Comparison of ENCODE assay signal across 19 mouse cellular contexts in the genomic region with DNA sequence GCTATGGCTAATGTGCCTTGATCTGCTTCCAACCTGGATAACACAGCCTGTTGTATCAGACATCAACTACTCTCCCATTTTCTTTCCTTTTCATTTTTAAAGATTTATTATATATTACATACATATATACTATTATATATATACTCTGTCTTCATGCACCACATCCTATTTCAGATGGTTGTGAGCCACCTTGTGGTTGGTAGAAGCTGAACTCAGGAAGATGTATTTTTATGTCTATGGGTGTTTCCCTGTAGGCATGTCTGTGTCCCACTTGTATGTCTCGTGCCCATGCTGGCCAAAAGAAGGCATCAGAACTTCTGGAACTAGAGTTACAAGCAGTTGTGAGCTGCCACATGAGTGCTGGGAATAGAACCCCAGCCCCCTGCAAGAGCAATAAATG.
A peak's percentile ranks its signal among the peaks of the same experiment; 100 is the strongest.
DNase-seq lines count a peak whose midpoint lies in the region; ATAC-seq and TF ChIP-seq lines count a peak whose summit lies in the region.
"Had no signal": no experiment of that assay in that cellular context is flagged by ENCODE, and none has a peak within 500 bp of the region (broad histone marks: within the 10 kb centered on the region; RNA-seq: fewer than 3 reads in every experiment).

No protein-coding gene starts in this region.

- H3K27me3 ChIP-seq in MEL (ENCODE audit: control insufficient read depth in 1 of 2, insufficient read depth in 2 of 2, low read length in 2 of 2), result peaks cover 2 to 5% of the 10 kb centered on the region in 2 experiments; a peak in 3 of 4 replicates
- no peaks in the 10 kb centered on the region for H3K27me3 ChIP-seq in liver, postnatal 0 days (ENCODE audit: insufficient read depth, low read length)
- H3K27me3 ChIP-seq: kidney, embryonic 15.5 days; lung, embryonic 15.5 days had no signal

- no peak for TF ChIP-seq EP300 in MEL (IDR thresholded peaks at IDR 0.05; ENCODE audit: low read depth in 1 of 2, low read length in 2 of 2)
- TF ChIP-seq EP300 in liver, postnatal 0 days (IDR thresholded peaks at IDR 0.05; ENCODE audit: low read depth), result no peak

- H3K9ac ChIP-seq in MEL (ENCODE audit: control insufficient read depth, low read depth, low read length, poor library complexity, severe bottlenecking), result no peak overlapping the region
- no peak overlapping the region for H3K9ac ChIP-seq in liver, postnatal 0 days (replicated peaks)
- H3K9ac ChIP-seq: kidney, embryonic 15.5 days; lung, embryonic 15.5 days had no signal

- no peaks in the 10 kb centered on the region for H3K9me3 ChIP-seq in MEL (replicated peaks; ENCODE audit: insufficient read depth, low read length)
- H3K9me3 ChIP-seq in liver, postnatal 0 days (ENCODE audit: low read length), result no peaks in the 10 kb centered on the region
- H3K9me3 ChIP-seq: forebrain, embryonic 10.5 days; kidney, embryonic 15.5 days; lung, embryonic 15.5 days had no signal

- no peak for TF ChIP-seq POLR2A in MEL (IDR thresholded peaks at IDR 0.05; ENCODE audit: control insufficient read depth in 1 of 2, insufficient read depth in 1 of 2, low read depth in 1 of 2, low read length in 2 of 2, poor library complexity in 1 of 2)

- no peaks in the 10 kb centered on the region for H3K36me3 ChIP-seq in MEL (ENCODE audit: control insufficient read depth in 1 of 2, insufficient read depth in 2 of 2, low read length in 2 of 2)
- H3K36me3 ChIP-seq in liver, postnatal 0 days (replicated peaks; ENCODE audit: insufficient read depth, low read length), result no peaks in the 10 kb centered on the region
- H3K36me3 ChIP-seq: G1E; lung, embryonic 15.5 days had no signal

- no peaks in the 10 kb centered on the region for H3K79me2 ChIP-seq in MEL (ENCODE audit: control insufficient read depth, insufficient read depth, low read length, poor library complexity)

- ATAC-seq in liver, postnatal 0 days, result no peak

- H3K4me3 ChIP-seq in gastrocnemius, adult 2 months, result no peak overlapping the region
- no peak overlapping the region for H3K4me3 ChIP-seq in left cerebral cortex, adult 2 months
- H3K4me3 ChIP-seq in MEL (ENCODE audit: control insufficient read depth in 1 of 2, insufficient read depth in 1 of 2, low read depth in 2 of 2, low read length in 2 of 2), result no peak overlapping the region
- H3K4me3 ChIP-seq in liver, postnatal 0 days (ENCODE audit: low read depth, low read length), result no peak overlapping the region
- H3K4me3 ChIP-seq: forebrain, embryonic 10.5 days; kidney, embryonic 15.5 days; lung, embryonic 15.5 days; myocyte had no signal

- no peak overlapping the region for H3K27ac ChIP-seq in gastrocnemius, adult 2 months
- no peak overlapping the region for H3K27ac ChIP-seq in left cerebral cortex, adult 2 months
- no peak overlapping the region for H3K27ac ChIP-seq in MEL (ENCODE audit: control insufficient read depth, low read depth, low read length)
- no peak overlapping the region for H3K27ac ChIP-seq in liver, postnatal 0 days (ENCODE audit: low read depth)
- H3K27ac ChIP-seq: forebrain, embryonic 10.5 days; kidney, embryonic 15.5 days; lung, embryonic 15.5 days had no signal

- H3K4me2 ChIP-seq in liver, postnatal 0 days (ENCODE audit: low read depth, low read length), result no peak overlapping the region
- H3K4me2 ChIP-seq: kidney, embryonic 15.5 days; lung, embryonic 15.5 days had no signal

- TF ChIP-seq CTCF in gastrocnemius, adult 2 months (IDR thresholded peaks at IDR 0.05), result peak; percentile 10; the same call in 1 of the 2 replicates
- peak; percentile 61 for TF ChIP-seq CTCF in left cerebral cortex, adult 2 months (IDR thresholded peaks at IDR 0.05)
- TF ChIP-seq CTCF in MEL (IDR thresholded peaks at IDR 0.05 in 2 of 3, conservative IDR thresholded peaks at IDR 0.05 in 1 of 3; ENCODE audit: control insufficient read depth in 1 of 3, insufficient read depth in 1 of 3, low read depth in 2 of 3, low read length in 3 of 3, poor library complexity in 1 of 3, severe bottlenecking in 1 of 3), result peak in 1 of 3 experiments; percentile 20; a peak in 1 of 6 replicates
- no peak for TF ChIP-seq CTCF in liver, postnatal 0 days (IDR thresholded peaks at IDR 0.05; ENCODE audit: low read depth)

- intact Hi-C loops in gastrocnemius, adult 2 months (cut with DNase I), result no loop called here
- intact Hi-C loops in left cerebral cortex, adult 2 months (cut with DNase I), result no loop called here

- H3K4me1 ChIP-seq in MEL (ENCODE audit: control insufficient read depth in 1 of 2, insufficient read depth in 2 of 2, low read length in 2 of 2), result no peaks in the 10 kb centered on the region
- H3K4me1 ChIP-seq in liver, postnatal 0 days (ENCODE audit: insufficient read depth), result peaks cover 10% of the 10 kb centered on the region

- peak; percentile 20 for TF ChIP-seq RAD21 in MEL (IDR thresholded peaks at IDR 0.05; ENCODE audit: low read depth, low read length)

- no peak for DNase-seq in gastrocnemius, adult 2 months
- no peak for DNase-seq in gastrocnemius, postnatal 25 days
- DNase-seq in left cerebral cortex, adult 2 months (ENCODE audit: extremely low spot score in 1 of 2, low spot score in 2 of 2), result no peak
- DNase-seq in left cerebral cortex, adult 8-10 months (ENCODE audit: low spot score in 2 of 2), result no peak
- DNase-seq in 3T3-L1 (ENCODE audit: low read depth, low spot score) (peak; percentile 9), MEL (ENCODE audit: low read depth, low spot score) (peak; percentile 13)
- no peak for DNase-seq in spleen, adult 12 weeks (ENCODE audit: low spot score)
- no peak for DNase-seq in liver, postnatal 0 days
- DNase-seq: adrenal gland, postnatal 25 days; cerebellum, adult 11 months; gastrocnemius, postnatal 14 days; left cerebral cortex, postnatal 4 days; midbrain, embryonic 14.5 days; thymus, postnatal 36 days had no signal

- WGBS in liver, postnatal 0 days (ENCODE audit: insufficient replicate concordance), result 54% methylated on average over 1 of the region's 1 CpGs

TF ChIP-seq in MEL, 35 proteins besides CTCF, POLR2A, EP300 and RAD21:
- TF ChIP-seq MXI1 (IDR thresholded peaks at IDR 0.05; ENCODE audit: low read depth, low read length) (no peak), SMC3 (IDR thresholded peaks at IDR 0.05; ENCODE audit: low read depth, low read length) (peak; percentile 47), SIN3A (IDR thresholded peaks at IDR 0.05; ENCODE audit: low read length) (no peak)

Comparison
In these comparisons a context has a peak if more than half of its experiments do, and no peak if none do; other contexts are left out.
1. DNase-seq: peak in 3T3-L1 (single experiment) and MEL (single experiment); none in gastrocnemius, adult 2 months (single experiment), gastrocnemius, postnatal 25 days (single experiment), left cerebral cortex, adult 2 months (0 of 2), left cerebral cortex, adult 8-10 months (0 of 2), spleen, adult 12 weeks (single experiment) and liver, postnatal 0 days (single experiment).